Mouse (Mus musculus): ENCODE data around the gene Tfap2d. TPM values are rescaled to one million over a fixed set of nuclear protein-coding genes. Genes with fewer than 3 reads are reported as not detected.

Gene Tfap2d
- total RNA-seq, 2 experiments from 2014 or later: not detected

- no peak for DNase-seq
Measured at GRCm38 (mm10) chr1:19210215-19211032, 107.6 kb downstream of the Tfap2d start.

GRCm38 (mm10) chr1:19211033-19211405 lies 108.2 kb downstream of the Tfap2d start:
- DNase-seq: no peak

DNA sequence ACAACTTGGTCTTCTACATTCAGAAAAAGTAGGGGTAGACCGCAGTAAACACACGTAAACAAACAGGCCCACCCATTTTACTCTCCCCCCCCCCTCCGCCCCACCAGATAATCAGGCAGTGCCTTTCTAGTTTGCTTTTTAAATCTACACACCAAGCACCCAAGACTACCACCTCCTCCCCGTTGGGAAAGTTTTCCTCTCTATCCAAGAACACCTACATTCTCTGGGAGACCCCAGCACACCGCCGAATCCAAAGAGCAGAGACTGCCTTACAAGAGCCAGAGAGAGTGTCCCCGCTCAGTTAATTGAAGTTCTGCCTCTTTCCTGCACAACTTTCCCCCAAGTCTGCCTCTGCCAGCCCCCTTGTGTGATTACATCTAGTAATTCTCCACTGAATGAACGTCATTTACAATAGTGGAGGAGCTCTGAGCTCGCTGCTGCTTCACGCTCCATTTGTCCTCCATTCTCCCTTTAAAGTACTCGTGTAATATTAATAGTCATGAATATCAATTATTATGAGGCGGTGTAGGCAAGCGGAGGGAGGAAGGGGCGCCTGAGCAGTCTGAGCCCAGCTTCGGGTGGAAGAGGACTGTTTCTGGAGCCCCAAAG lies 108.8 kb downstream of the Tfap2d start:
- DNase-seq: no peak

GRCm38 (mm10) chr1:19212691-19213090 lies 109.9 kb downstream of the Tfap2d start:
- no peak for DNase-seq

GRCm38 (mm10) chr1:19213171-19213570 lies 110.3 kb downstream of the Tfap2d start:
- DNase-seq: no peak

GRCm38 (mm10) chr1:19213851-19214395 lies 111.1 kb downstream of the Tfap2d start:
- DNase-seq: no peak

Other genes starting within 250 kb of the Tfap2d start
- not detected for gene Tfap2b, start 105.9 kb downstream of the Tfap2d start, total RNA-seq (2021)